Mouse (Mus musculus) pancreas, adult 10 weeks (tissue): ENCODE data around the gene Th. TPM values are rescaled to one million over a fixed set of nuclear protein-coding genes. Genes with fewer than 3 reads are reported as not detected.

ENCODE experiments used
- polyA plus RNA-seq: library from polyadenylated mRNA; stranded (reverse); fragments of 350-450 nt; fragmentation: Illumina TruSeq; extraction: RNeasy Lipid Tissue Mini Kit (QIAGEN cat#74804); gene quantifications from one replicate; pipeline ENCODE4 v1.2.3, GENCODE M21; 2015; ENCODE audit warnings: low read depth, low replicate concordance; ENCODE audit not compliant: insufficient read depth

Th gene
- 2.3 TPM for polyA plus RNA-seq

DNA sequence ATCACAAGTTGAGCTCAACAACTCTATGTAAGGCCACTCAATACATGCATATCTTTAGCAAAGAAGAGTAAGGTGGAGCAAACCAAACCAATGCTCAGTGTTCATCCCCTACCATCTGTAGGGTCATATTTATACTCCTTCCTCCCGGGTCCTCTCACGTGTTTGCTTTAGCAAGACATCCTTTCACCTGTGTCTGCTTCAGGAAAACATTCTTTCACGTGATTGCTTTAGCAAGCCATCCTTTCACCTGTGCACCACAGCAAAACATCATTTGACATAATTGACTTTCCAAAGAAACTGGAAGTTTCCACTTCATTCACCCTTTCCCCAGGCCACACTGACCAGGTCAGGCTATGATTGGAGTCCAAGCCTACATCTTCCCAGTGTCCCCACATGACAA, at the start of gene Th:
Gene Th (minus strand): TSS at position 101 of the 400 bp plus-strand sequence.

DNA sequence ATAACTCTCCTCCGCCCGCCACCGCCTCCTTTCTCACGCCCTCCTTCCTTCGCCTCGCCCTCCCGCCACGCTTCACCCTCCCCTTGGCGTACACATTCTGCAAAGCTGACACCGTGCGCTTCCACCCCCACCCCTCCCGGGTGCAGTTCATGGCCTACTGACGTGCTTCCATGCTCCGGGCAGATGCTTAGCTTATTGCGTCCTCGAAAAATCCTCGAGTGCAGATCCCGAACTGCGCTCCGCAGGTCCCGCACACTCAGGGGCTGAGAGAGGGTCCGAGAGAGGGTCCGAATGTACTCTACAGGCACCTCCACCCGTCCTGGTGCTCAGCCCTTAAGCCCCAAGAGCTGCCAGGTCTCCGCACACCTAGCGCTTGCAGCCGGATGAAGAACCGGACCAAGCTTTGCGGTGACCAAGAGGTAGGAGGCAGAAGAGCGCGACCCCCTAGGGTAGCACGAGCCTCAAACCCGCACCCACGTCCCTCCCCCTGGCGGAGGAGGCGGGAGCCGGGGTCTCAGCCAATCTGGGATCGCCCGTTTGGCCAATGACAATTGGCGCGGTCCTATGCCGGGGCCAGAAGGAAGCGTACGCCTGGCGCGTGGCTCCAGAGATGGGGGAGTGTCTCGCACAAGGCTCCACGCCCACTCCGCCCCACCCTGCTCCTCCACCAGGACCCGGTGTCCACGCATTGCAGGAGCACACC, 38.0 kb upstream of the Th start, which contains the start of gene Ascl2:
Gene Ascl2 (minus strand): TSS at position 456 of the 703 bp plus-strand sequence.

Other genes with a start within 250 kb of the Th start
- gene Ins2, start 187.7 kb downstream of the Th start, polyA plus RNA-seq, result 34,018 TPM
- not detected for gene Ascl2, start 38.1 kb upstream of the Th start, polyA plus RNA-seq
- not detected for gene Tspan32, start 73.9 kb upstream of the Th start, polyA plus RNA-seq
- gene Cd81, start 121.6 kb upstream of the Th start, polyA plus RNA-seq, result 99.4 TPM
- gene Tssc4, start 138.1 kb upstream of the Th start, polyA plus RNA-seq, result 17.8 TPM
- 8.0 TPM for gene Trpm5, start 163.5 kb upstream of the Th start, polyA plus RNA-seq
- 6.7 TPM for gene Kcnq1, start 175.2 kb upstream of the Th start, polyA plus RNA-seq